Mouse (Mus musculus) E14TG2a.4 (cell line): ENCODE measurements at regions not wholly inside any gene's neighbourhood (a gene's known extent, or its start where the extent isn't known, plus 50 kb on each side); places are given as distances from the start of the nearest gene placed in this dataset.

Experiments
- CTCF ChIP-seq: conservative IDR thresholded peaks from 2 replicates; pipeline ENCODE4 v1.5.1; 2014; ENCODE audit warnings: low read length
- POU5F1 ChIP-seq: IDR thresholded peaks from 2 replicates; pipeline ENCODE4 v1.6.1; 2014; ENCODE audit warnings: low read length, borderline replicate concordance

- TF ChIP-seq CTCF (no peak), POU5F1 (no peak)
Observed at GRCm38 (mm10) chr5:112122581-112122980, 129.7 kb downstream of the Cryba4 start.
